Mouse (Mus musculus) cerebellum, postnatal 36 days (tissue): ENCODE measurements around the gene Kdm5a.
A peak's percentile ranks its signal among the peaks of the same experiment; 100 is the strongest.

ENCODE experiments used
- DNase-seq, 2 experiments: peaks; one replicate each; pipeline ENCODE4 v3.0.0; 2021 to 2022; ENCODE audit warnings: mixed read lengths in 2 of 2

Kdm5a gene

GRCm38 (mm10) chr6:120442171-120442749, 78.3 kb downstream of the Kdm5a start:
- DNase-seq, result no peak

GRCm38 (mm10) chr6:120443363-120444355, 79.7 kb downstream of the Kdm5a start:
- DNase-seq, result no peak

- DNase-seq, result no peak
Observed at GRCm38 (mm10) chr6:120450208-120450607, 86.3 kb downstream of the Kdm5a start.

- DNase-seq, result no peak
Observed at GRCm38 (mm10) chr6:120452384-120453102, 88.6 kb downstream of the Kdm5a start.

- DNase-seq, result no peak
Observed at GRCm38 (mm10) chr6:120453103-120453445, 89.2 kb downstream of the Kdm5a start.

GRCm38 (mm10) chr6:120453556-120453955, 89.6 kb downstream of the Kdm5a start:
- DNase-seq, result no peak

GRCm38 (mm10) chr6:120454627-120455077, 90.7 kb downstream of the Kdm5a start:
- no peak for DNase-seq

- no peak for DNase-seq
Observed at GRCm38 (mm10) chr6:120457074-120457473, 93.2 kb downstream of the Kdm5a start.

GRCm38 (mm10) chr6:120457751-120458150, 93.8 kb downstream of the Kdm5a start:
- no peak for DNase-seq

- no peak for DNase-seq
Observed at GRCm38 (mm10) chr6:120461217-120461616, 97.3 kb downstream of the Kdm5a start.

- no peak for DNase-seq
Observed at GRCm38 (mm10) chr6:120462251-120462650, 98.3 kb downstream of the Kdm5a start.

GRCm38 (mm10) chr6:120463086-120463871, 99.4 kb downstream of the Kdm5a start, which contains the start of gene Il17ra:
Gene Il17ra (plus strand): TSS chr6:120463247.
- DNase-seq, result peak in 1 of 2 experiments; percentile 28

GRCm38 (mm10) chr6:120463884-120464283, 100.0 kb downstream of the Kdm5a start:
- DNase-seq, result no peak

- no peak for DNase-seq
Observed at GRCm38 (mm10) chr6:120464406-120464939, 100.5 kb downstream of the Kdm5a start.

GRCm38 (mm10) chr6:120465393-120465792, 101.5 kb downstream of the Kdm5a start:
- no peak for DNase-seq

- DNase-seq, result no peak
Observed at GRCm38 (mm10) chr6:120466609-120467329, 102.8 kb downstream of the Kdm5a start.

GRCm38 (mm10) chr6:120468259-120468658, 104.3 kb downstream of the Kdm5a start:
- DNase-seq, result no peak

- DNase-seq, result no peak
Observed at GRCm38 (mm10) chr6:120469268-120469667, 105.3 kb downstream of the Kdm5a start.

- no peak for DNase-seq
Observed at GRCm38 (mm10) chr6:120469770-120470169, 105.8 kb downstream of the Kdm5a start.

- no peak for DNase-seq
Observed at GRCm38 (mm10) chr6:120470666-120471065, 106.7 kb downstream of the Kdm5a start.

GRCm38 (mm10) chr6:120471991-120472441, 108.1 kb downstream of the Kdm5a start:
- no peak for DNase-seq
